Mouse (Mus musculus) ES-E14 (cell line): ENCODE data around the gene Elovl5. TPM values are rescaled to one million over a fixed set of nuclear protein-coding genes. Genes with fewer than 3 reads are reported as not detected.

Experiments
- DNase-seq: peaks from one replicate; pipeline ENCODE4 v3.0.0-alpha.2; 2013; ENCODE audit warnings: low read depth, low spot score
- H3K27ac ChIP-seq: 2 replicates; pipeline ENCODE4 v1.5.1; 2012; ENCODE audit warnings: low read depth, mild to moderate bottlenecking, low read length, moderate library complexity, mixed read lengths; ENCODE audit not compliant: poor library complexity, insufficient read depth, severe bottlenecking
- H3K36me3 ChIP-seq: 2 replicates; pipeline ENCODE4 v1.6.1; 2012; ENCODE audit warnings: mild to moderate bottlenecking, low read length, moderate library complexity, mixed read lengths; ENCODE audit not compliant: control insufficient read depth, poor library complexity, insufficient read depth, severe bottlenecking
- H3K4me1 ChIP-seq, 2 experiments: fragments of 150-350 bp in 1 of 2; sonication (generic) in 1 of 2; 2 replicates each; pipeline ENCODE4 v1.6.1; 2012; ENCODE audit warnings: low read length in 2 of 2, mild to moderate bottlenecking in 1 of 2, mixed read lengths in 1 of 2; ENCODE audit not compliant: control insufficient read depth in 2 of 2, insufficient read depth in 2 of 2, poor library complexity in 1 of 2
- H3K4me3 ChIP-seq, 2 experiments: fragments of 150-350 bp in 1 of 2; sonication (generic) in 1 of 2; 2 replicates each; pipeline ENCODE4 v1.5.1; 2012; ENCODE audit warnings: low read length in 2 of 2, low read depth in 1 of 2, mild to moderate bottlenecking in 1 of 2, mixed read lengths in 1 of 2; ENCODE audit not compliant: insufficient read depth in 1 of 2, poor library complexity in 1 of 2, severe bottlenecking in 1 of 2
- H3K9ac ChIP-seq: 2 replicates; pipeline ENCODE4 v1.6.1; 2012; ENCODE audit warnings: low read depth, mild to moderate bottlenecking, low read length, mixed read lengths; ENCODE audit not compliant: poor library complexity, insufficient read depth, severe bottlenecking
- H3K9me3 ChIP-seq: fragments of 150-350 bp; sonication (generic); 2 replicates; pipeline ENCODE4 v1.6.1; 2012; ENCODE audit warnings: low read depth, mild to moderate bottlenecking, low read length; ENCODE audit not compliant: control insufficient read depth, insufficient read depth
- CHD2 ChIP-seq: IDR thresholded peaks from 2 replicates; pipeline ENCODE4 v1.6.1; 2014; ENCODE audit warnings: mild to moderate bottlenecking, low read depth, low read length, inconsistent platforms
- HCFC1 ChIP-seq: IDR thresholded peaks from 2 replicates; pipeline ENCODE4 v1.6.1; 2012; ENCODE audit warnings: low read length, inconsistent platforms, borderline replicate concordance; ENCODE audit not compliant: insufficient read depth
- MAFK ChIP-seq: IDR thresholded peaks from 2 replicates; pipeline ENCODE4 v1.6.1; 2014; ENCODE audit warnings: mild to moderate bottlenecking, low read depth, low read length, inconsistent platforms; ENCODE audit not compliant: insufficient read depth
- ZC3H11A ChIP-seq: IDR thresholded peaks from 2 replicates; pipeline ENCODE4 v1.6.1; 2012; ENCODE audit warnings: low read depth, mild to moderate bottlenecking, inconsistent platforms, low read length, borderline replicate concordance
- ZNF384 ChIP-seq: IDR thresholded peaks from 2 replicates; pipeline ENCODE4 v1.6.1; 2012; ENCODE audit warnings: low read depth, low read length, inconsistent platforms
- in situ Hi-C, 2 experiments: fragments of 600-800 bp; cut with MboI; formaldehyde crosslinking; loops; one replicate each; pipeline ENCODE4 v1.15.1; 2025; ENCODE audit warnings: low sequenced_read_pairs in 2 of 2, inconsistent platforms in 1 of 2; ENCODE audit not compliant: unreplicated experiment in 2 of 2
- total RNA-seq: library from RNA; depleted of rRNA; stranded (reverse); fragments of 300-350 nt; gene quantifications from 2 replicates; pipeline ENCODE4 v1.2.3, GENCODE M21; 2012

Gene Elovl5
- total RNA-seq, 1 experiment = 118 TPM

GRCm38 (mm10) chr9:77986153-77986795, 69.1 kb downstream of the Elovl5 start:
- Histone ChIP-seq H3K27ac (no peak overlapping the region), H3K9ac (no peak overlapping the region), H3K36me3 (peaks cover 19% of the 10 kb centered on the region), H3K4me3 (no peak overlapping the region), H3K4me1 (no peaks in the 10 kb centered on the region), H3K9me3 (no peaks in the 10 kb centered on the region)
- no peak for DNase-seq
- in situ Hi-C loops = no loop called here
- TF ChIP-seq MAFK (no peak), ZC3H11A (no peak), CHD2 (no peak), HCFC1 (no peak), ZNF384 (no peak)

DNA sequence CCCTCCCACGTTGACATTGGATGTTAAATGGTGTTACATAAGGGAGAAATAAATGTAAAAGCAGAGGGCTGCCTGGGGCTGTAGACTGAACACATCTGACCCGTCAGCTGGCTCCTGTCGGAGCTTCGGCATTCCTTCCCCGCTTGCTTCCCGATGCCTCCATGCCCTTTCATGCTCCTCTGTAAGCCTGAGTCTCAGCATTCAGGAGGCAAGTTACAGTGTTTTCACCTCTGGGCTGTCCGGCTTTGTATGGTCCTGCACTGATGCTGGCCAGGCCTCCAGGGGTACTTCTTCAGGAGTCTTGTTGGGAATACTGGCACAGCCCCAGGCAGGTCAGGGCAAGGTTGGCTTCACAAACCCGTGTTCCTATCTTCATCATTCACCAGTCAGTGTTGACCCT, 72.5 kb downstream of the Elovl5 start:
- no peaks in the 10 kb centered on the region for H3K9me3 ChIP-seq
- H3K4me3 ChIP-seq = no peak overlapping the region
- no peak overlapping the region for H3K27ac ChIP-seq
- no peak for DNase-seq
- TF ChIP-seq HCFC1 (no peak), CHD2 (no peak), ZC3H11A (no peak), ZNF384 (no peak), MAFK (no peak)
- in situ Hi-C loops = no loop called here
- H3K9ac ChIP-seq = no peak overlapping the region
- peaks cover 5% of the 10 kb centered on the region; the same call in 1 of the 2 replicates for H3K36me3 ChIP-seq
- H3K4me1 ChIP-seq = no peaks in the 10 kb centered on the region

- in situ Hi-C loops = no loop called here
Measured at GRCm38 (mm10) chr9:77990278-77990677, 73.1 kb downstream of the Elovl5 start.

GRCm38 (mm10) chr9:77991650-77992049, 74.5 kb downstream of the Elovl5 start:
- Histone ChIP-seq H3K4me1 (no peaks in the 10 kb centered on the region), H3K9ac (no peak overlapping the region), H3K4me3 (no peak overlapping the region), H3K27ac (no peak overlapping the region), H3K9me3 (no peaks in the 10 kb centered on the region), H3K36me3 (no peaks in the 10 kb centered on the region)
- in situ Hi-C loops = no loop called here
- DNase-seq = no peak
- no peak for TF ChIP-seq MAFK
- TF ChIP-seq ZNF384 = no peak
- TF ChIP-seq HCFC1 = no peak
- TF ChIP-seq ZC3H11A = no peak
- TF ChIP-seq CHD2 = no peak

More at GRCm38 (mm10) chr9:77990278-77990677, 73.1 kb downstream of the Elovl5 start:
- Histone ChIP-seq H3K4me3 (no peak overlapping the region), H3K4me1 (no peaks in the 10 kb centered on the region), H3K36me3 (0 out of 2 replicates have a peak, but pooled peaks cover 2% of the 10 kb centered on the region), H3K27ac (no peak overlapping the region), H3K9me3 (no peaks in the 10 kb centered on the region), H3K9ac (no peak overlapping the region)
- no peak for DNase-seq
- TF ChIP-seq ZNF384 (no peak), ZC3H11A (no peak), HCFC1 (no peak), MAFK (no peak), CHD2 (no peak)

- H3K9ac ChIP-seq = no peak overlapping the region
- H3K36me3 ChIP-seq = no peaks in the 10 kb centered on the region
- in situ Hi-C loops = no loop called here
- no peak for TF ChIP-seq ZC3H11A
- TF ChIP-seq ZNF384 = no peak
- TF ChIP-seq HCFC1 = no peak
- no peaks in the 10 kb centered on the region for H3K9me3 ChIP-seq
- no peak overlapping the region for H3K27ac ChIP-seq
- no peak overlapping the region for H3K4me3 ChIP-seq
- no peak for DNase-seq
- no peaks in the 10 kb centered on the region for H3K4me1 ChIP-seq
Measured at GRCm38 (mm10) chr9:77992276-77992675, 75.1 kb downstream of the Elovl5 start.
